Mouse (Mus musculus) urinary bladder, postnatal 4 days (tissue): ENCODE measurements around the gene Slc28a1.
A peak's percentile ranks its signal among the peaks of the same experiment; 100 is the strongest.

Experiments used
- DNase-seq, 2 experiments: peaks; one replicate each; pipeline ENCODE4 v3.0.0; 2021 to 2022; ENCODE audit warnings: low spot score in 2 of 2

The Slc28a1 gene

GRCm38 (mm10) chr7:81114555-81114954, at the start of gene Slc28a1:
Gene Slc28a1 (plus strand): TSS chr7:81114799.
- no peak for DNase-seq

DNA sequence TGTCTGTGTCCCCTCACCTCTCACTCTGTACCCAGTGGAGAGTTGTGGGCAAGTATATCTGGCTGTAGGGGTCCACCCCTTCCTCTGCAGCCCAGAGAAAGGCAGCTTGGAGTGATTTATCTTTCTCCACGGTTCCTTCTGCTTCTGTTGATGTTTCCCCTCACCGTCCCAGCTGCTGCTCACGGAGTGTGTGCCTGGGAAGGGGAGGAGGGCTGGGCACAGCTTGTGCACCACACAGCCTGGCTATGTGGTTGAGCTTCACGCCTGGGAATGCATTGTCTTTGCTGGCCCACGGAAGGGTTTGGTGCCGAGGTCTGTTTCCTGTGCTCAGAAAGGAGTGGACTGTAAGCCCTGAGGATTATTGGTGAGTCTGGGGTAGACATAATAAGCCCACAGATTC, 47.9 kb upstream of the Slc28a1 start:
- no peak for DNase-seq

GRCm38 (mm10) chr7:81072463-81072862, 42.1 kb upstream of the Slc28a1 start:
- peak in 1 of 2 experiments; percentile 74 for DNase-seq

DNA sequence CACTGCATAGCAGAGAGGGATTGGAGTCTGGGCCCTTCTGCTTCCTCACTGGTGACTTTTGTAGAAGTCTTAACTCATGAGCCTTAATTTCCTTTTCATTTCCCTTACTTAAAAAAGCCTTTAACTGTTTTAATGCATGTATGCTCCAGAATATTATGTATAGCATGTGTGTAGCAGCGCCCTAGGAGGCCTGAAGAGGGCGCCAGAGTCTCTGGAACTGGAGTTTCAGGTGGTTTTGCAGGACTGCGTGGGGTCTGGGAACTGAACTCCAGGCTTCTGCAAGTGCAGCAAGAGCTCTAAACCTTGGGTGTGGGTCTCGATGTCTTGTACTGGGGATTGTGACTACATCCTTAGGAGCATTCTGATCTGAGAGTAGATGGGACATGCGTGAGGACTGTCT, 41.3 kb upstream of the Slc28a1 start:
- no peak for DNase-seq

DNA sequence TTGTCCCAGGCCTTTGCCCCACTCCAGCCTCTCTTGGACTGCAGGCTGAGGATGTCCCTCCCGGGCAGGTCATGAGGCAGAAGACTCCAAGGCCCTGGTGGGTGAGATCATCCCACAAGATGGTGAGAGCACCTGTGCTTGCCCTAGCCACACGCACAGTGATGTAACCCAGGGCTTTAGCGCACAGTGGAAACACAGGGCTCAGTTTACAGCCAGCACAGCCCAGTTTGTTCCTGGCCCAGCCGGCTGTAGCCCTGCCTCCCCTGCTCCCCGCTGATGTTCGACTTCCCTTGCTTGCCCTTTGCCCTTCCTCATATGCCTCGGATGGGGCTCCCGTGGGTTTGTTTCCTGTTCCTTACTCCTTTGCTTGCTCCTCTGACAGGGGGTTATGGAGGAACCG, 40.1 kb upstream of the Slc28a1 start:
- no peak for DNase-seq

DNA sequence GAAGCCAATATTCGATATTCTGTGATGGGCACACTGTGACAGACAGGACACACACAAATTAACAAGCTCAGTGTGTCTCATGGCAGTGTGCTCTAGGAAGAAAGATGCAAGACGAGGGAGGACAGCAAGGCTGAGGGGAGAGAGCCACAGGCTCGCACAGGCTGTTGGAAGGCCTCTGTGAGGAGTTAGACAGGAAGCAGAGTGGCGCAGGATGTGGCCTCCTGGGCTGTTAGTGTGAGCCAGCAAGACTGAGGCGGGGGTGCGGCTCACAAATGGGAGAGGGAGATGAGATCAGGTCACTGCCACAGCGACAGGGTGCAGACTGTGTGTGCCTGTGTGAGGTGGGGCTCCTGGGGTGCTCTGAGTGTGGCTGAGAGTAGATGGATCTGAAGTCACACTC, 39.3 kb upstream of the Slc28a1 start:
- no peak for DNase-seq

DNA sequence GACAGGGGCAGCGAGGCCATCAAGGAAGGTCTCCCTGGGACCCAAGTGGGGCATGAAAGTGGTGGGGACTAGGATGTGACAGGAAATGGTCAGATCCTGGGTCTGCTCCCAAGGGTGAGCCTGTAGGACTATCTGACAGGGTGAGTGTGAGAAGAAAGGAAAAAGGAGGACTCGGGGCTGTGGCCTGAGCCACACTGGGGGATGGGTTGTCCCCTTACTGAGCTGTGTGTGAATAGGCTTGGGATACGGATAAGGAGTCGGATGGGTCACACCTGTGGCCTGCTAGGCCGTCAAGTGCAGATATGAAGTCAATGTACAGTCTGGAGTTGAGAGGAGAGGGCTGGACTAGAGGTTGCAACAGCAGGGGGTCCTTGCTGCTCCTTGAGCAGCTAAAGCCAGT, 38.9 kb upstream of the Slc28a1 start:
- no peak for DNase-seq

GRCm38 (mm10) chr7:81077009-81077408, 37.6 kb upstream of the Slc28a1 start:
- no peak for DNase-seq

DNA sequence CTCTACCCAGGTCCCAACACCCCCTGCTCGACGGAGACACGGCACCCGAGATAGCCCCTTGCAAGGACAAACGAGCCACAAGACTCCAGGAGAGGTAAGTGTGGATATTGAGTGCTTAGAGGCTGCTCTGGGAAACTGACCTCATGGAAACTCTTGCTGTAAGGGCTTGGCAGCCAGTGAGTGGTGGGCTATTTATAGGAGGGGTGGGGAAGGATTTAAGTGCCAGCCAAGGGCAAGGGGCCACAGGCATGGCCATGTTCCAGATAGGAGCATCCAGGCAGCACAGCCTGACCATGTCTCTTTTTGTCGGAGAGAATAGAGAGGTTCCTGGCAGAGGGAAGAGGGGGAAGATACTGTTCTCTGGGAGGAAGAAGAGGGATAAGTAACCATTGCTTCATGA, 35.9 kb upstream of the Slc28a1 start:
- no peak for DNase-seq

DNA sequence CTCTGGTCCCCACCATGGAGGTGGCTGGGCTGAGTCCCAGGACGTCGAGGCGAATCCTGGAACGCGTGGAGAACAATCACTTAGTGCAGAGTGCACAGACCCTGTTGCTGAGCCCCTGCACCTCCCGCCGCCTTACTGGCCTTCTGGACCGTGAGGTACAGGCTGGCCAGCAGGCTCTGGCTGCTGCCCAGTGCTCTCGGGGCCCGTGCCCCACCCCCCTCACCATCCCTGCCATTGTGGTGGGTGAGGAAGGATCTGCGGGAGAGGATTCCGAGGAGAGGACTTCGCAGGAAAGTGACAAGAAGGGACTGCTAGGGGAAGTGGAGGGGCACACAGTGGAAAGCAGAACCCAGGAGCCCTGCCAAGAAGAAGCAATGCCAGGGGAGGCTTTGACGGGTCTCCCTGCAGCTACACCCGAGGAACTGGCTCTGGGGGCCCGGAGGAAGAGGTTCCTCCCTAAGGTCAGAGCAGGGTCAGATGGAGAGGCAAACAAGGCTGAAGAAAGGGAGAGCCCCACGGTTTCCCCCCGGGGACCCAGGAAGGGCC, 21.1 kb upstream of the Slc28a1 start:
- DNase-seq, result no peak

GRCm38 (mm10) chr7:81094104-81094757, 20.4 kb upstream of the Slc28a1 start:
- DNase-seq, result no peak

DNA sequence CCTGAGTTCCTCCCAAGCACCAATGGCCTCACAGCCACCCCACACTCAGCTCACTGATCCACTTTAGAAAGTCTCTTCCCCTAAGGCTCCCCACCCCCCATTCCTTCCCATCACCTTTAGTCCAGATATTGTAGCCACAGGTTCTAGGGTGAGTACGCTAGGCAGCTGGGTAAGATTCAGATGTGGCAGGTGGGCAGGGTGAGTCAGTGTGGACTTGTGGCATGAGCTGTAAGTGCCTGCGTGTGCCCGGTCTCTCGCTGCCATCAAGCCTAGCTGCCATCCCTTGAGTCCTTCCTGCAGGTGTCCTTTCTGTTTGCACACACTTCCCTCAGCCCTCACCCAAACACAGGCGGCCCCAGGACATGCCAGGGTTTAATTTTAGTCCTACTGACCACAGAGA, 14.3 kb upstream of the Slc28a1 start:
- DNase-seq, result no peak

GRCm38 (mm10) chr7:81102854-81103253, 11.7 kb upstream of the Slc28a1 start:
- DNase-seq, result no peak

DNA sequence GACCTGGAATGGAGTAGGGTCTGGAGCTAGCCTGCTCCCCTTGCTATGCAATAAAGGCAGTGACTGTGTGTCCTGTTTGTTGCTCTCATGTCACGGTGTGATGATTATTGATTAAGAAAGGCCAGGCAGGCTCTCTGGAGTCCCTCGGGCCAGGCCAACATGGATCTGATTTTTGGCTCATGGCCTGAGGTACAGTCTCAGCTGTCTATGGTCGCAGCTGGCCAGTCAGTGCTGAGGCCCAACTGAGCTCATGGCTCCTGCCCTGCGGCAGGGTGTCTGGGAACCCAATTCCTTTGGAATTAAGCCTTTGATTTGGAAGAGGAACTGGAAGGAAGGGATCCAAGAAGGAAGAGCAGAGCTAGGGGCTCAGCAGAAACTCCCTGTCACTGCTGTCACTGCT, 9.1 kb upstream of the Slc28a1 start:
- DNase-seq, result no peak

- no peak for DNase-seq
Observed at GRCm38 (mm10) chr7:81108226-81108625, 6.4 kb upstream of the Slc28a1 start.

GRCm38 (mm10) chr7:81109717-81110651, 4.6 kb upstream of the Slc28a1 start:
- peak in 1 of 2 experiments; percentile 70 for DNase-seq

DNA sequence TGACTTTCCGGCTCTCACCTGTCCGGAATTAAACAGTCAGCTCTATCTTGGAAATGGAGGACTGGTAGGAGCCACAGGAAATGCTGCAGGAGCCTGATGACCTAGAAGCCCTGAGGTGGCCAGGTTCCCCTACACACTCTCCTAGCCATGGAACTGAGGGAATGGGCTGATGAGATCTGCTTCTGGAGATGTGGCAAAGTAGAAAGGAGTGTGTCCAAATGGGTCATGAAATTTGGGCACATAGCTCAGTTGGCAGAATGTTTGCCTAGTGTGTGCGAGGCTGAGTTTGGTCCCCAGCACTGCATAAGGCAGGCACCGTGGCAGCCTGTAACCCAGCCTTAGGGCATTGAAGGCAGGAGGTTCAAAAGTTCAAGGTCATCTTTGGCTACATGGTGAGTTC, 3.8 kb upstream of the Slc28a1 start:
- no peak for DNase-seq

GRCm38 (mm10) chr7:81111729-81112128, 2.9 kb upstream of the Slc28a1 start:
- DNase-seq, result no peak

- no peak for DNase-seq
Observed at GRCm38 (mm10) chr7:81112686-81113360, 1.8 kb upstream of the Slc28a1 start.

- DNase-seq, result no peak
Observed at GRCm38 (mm10) chr7:81121099-81121498, 6.5 kb downstream of the Slc28a1 start.

DNA sequence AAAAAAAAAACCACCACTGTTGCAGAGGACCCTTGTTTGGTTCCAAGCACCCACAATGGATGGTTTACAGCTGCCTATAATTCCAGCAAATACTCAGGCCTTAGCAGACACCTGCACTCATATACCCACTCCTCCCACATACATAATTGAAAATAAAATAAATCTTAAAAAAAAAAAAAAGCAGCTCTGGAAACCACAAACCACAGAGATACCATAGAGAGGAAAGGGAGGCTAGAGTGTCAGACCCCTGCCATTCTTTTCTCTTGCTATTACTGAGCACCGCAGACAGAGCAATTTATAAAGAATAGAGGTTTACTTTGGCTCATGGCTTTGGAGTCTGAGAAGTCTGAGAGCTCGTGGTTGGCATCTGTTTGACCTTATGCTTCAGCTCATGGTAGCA, 8.2 kb downstream of the Slc28a1 start:
- DNase-seq, result no peak

GRCm38 (mm10) chr7:81123553-81123952, 9.0 kb downstream of the Slc28a1 start:
- no peak for DNase-seq
